Mouse (Mus musculus) liver, adult 2 months (tissue): ENCODE measurements around the gene Vmn1r188. TPM values are rescaled to one million over a fixed set of nuclear protein-coding genes. Genes with fewer than 3 reads are reported as not detected.
"Not testable (repeated sequence)": the region's sequence is repeated elsewhere in the genome, so short reads cannot be mapped to it uniquely, and the experiment has no call there.

Experiments used
- DNase-seq: peaks from one replicate; pipeline ENCODE4 v3.0.0-alpha.2; 2011; ENCODE audit warnings: low read depth, low spot score; ENCODE audit errors: extremely low read depth
- H3K27ac ChIP-seq: fragments of 200-500 bp; replicated peaks from 2 replicates; pipeline ENCODE4 v1.5.1; 2012; ENCODE audit warnings: low read depth, mild to moderate bottlenecking, control low read depth, inconsistent platforms, low read length; ENCODE audit not compliant: insufficient read depth
- H3K27me3 ChIP-seq: fragments of 200-500 bp; 2 replicates; pipeline ENCODE4 v1.6.1; 2012; ENCODE audit warnings: mild to moderate bottlenecking, moderate library complexity, low read length, inconsistent platforms; ENCODE audit not compliant: control insufficient read depth, insufficient read depth
- H3K36me3 ChIP-seq: fragments of 200-500 bp; 2 replicates; pipeline ENCODE4 v1.6.1; 2012; ENCODE audit warnings: low read length, inconsistent platforms; ENCODE audit not compliant: control insufficient read depth, insufficient read depth
- H3K4me1 ChIP-seq: fragments of 200-500 bp; 2 replicates; pipeline ENCODE4 v1.6.1; 2011; ENCODE audit warnings: low read length; ENCODE audit not compliant: control insufficient read depth, insufficient read depth
- H3K4me3 ChIP-seq: fragments of 200-500 bp; 2 replicates; pipeline ENCODE4 v1.5.1; 2011; ENCODE audit warnings: low read depth, mild to moderate bottlenecking, control low read depth, low read length, moderate library complexity; ENCODE audit not compliant: insufficient read depth
- H3K79me2 ChIP-seq: fragments of 200-500 bp; 2 replicates; pipeline ENCODE4 v1.6.1; 2012; ENCODE audit warnings: inconsistent platforms, mild to moderate bottlenecking, low read length, moderate library complexity; ENCODE audit not compliant: control insufficient read depth, insufficient read depth
- H3K9ac ChIP-seq: fragments of 200-500 bp; 2 replicates; pipeline ENCODE4 v1.6.1; 2012; ENCODE audit warnings: low read depth, mild to moderate bottlenecking, control low read depth, inconsistent platforms, low read length
- CTCF ChIP-seq: fragments of 200-500 bp; IDR thresholded peaks from 2 replicates; pipeline ENCODE4 v1.5.1; 2011; ENCODE audit warnings: low read depth, low read length, control low read depth
- POLR2A ChIP-seq: fragments of 200-500 bp; IDR thresholded peaks from 2 replicates; pipeline ENCODE4 v1.6.1; 2011; ENCODE audit warnings: low read length, control low read depth; ENCODE audit not compliant: insufficient read depth; ENCODE audit errors: extremely low read depth
- WGBS: fragments of 180-500 bp; shearing (Covaris S2); methylation state at CpG from one replicate; pipeline ENCODE4 v1.1.7; 2018; 5-methylcytosine and 5-hydroxymethylcytosine counted together
- polyA plus RNA-seq: library from polyadenylated mRNA; depleted of rRNA; stranded (reverse); fragments of >200 nt; gene quantifications from 2 replicates; pipeline ENCODE4 v1.2.3, GENCODE M21; 2012
- total RNA-seq: library from RNA; depleted of rRNA; stranded (reverse); fragments of >200 nt; gene quantifications from 2 replicates; pipeline ENCODE4 v1.2.3, GENCODE M21; 2014

The Vmn1r188 gene
- total and polyA plus RNA-seq, 2 experiments = not detected

- Histone ChIP-seq H3K4me1 (peaks cover 11% of the 10 kb centered on the region), H3K79me2 (no peaks in the 10 kb centered on the region), H3K36me3 (no peaks in the 10 kb centered on the region), H3K27me3 (no peaks in the 10 kb centered on the region), H3K9ac (no peak overlapping the region), H3K27ac (peak overlapping the region; percentile 74; the same call in 1 of the 2 replicates), H3K4me3 (0 out of 2 replicates have a peak overlapping the region, but pooled peaks have one; percentile 16)
- WGBS = 19% methylated on average over 13 of the region's 13 CpGs
- no peak for TF ChIP-seq CTCF
- TF ChIP-seq POLR2A = no peak
- no peak for DNase-seq
These were observed 42.3 kb upstream of the Vmn1r188 start for GRCm38 (mm10) chr13:22041651-22042567.

- H3K79me2 ChIP-seq, H3K36me3 ChIP-seq, H3K27me3 ChIP-seq: not testable (repeated sequence)
- DNase-seq = peak; percentile 99
- Histone ChIP-seq H3K4me3 (peak within 1 kb of the TSS; percentile 60), H3K9ac (peak within 1 kb of the TSS; percentile 57; the same call in 1 of the 2 replicates), H3K4me1 (peaks cover 11% of the 10 kb centered on the region), H3K27ac (peak within 1 kb of the TSS; percentile 74; the same call in 1 of the 2 replicates)
- WGBS = under 1% methylated on average over 53 of the region's 80 CpGs
- peak; percentile 42; the same call in 1 of the 2 replicates for TF ChIP-seq POLR2A
These were observed 41.4 kb upstream of the Vmn1r188 start, which contains the start of the genes Hist1h2ag and Hist1h2bj for GRCm38 (mm10) chr13:22042568-22043502. Gene Hist1h2ag (minus strand): TSS chr13:22042944. Gene Hist1h2bj (plus strand): TSS chr13:22043214.

GRCm38 (mm10) chr13:22043503-22044431 is 40.5 kb upstream of the Vmn1r188 start:
- TF ChIP-seq CTCF (peak; percentile 35), POLR2A (no peak)
- Histone ChIP-seq H3K9ac (peak overlapping the region; percentile 57; the same call in 1 of the 2 replicates), H3K79me2 (no peaks in the 10 kb centered on the region), H3K27me3 (no peaks in the 10 kb centered on the region), H3K4me3 (peak overlapping the region; percentile 39; the same call in 1 of the 2 replicates), H3K4me1 (peaks cover 11% of the 10 kb centered on the region), H3K36me3 (no peaks in the 10 kb centered on the region), H3K27ac (no peak overlapping the region)
- DNase-seq = peak; percentile 73
- WGBS = 3% methylated on average over 13 of the region's 14 CpGs

- 93% methylated on average over 6 of the region's 6 CpGs for WGBS
- Histone ChIP-seq H3K9ac (no peak overlapping the region), H3K27ac (no peak overlapping the region), H3K4me3 (no peak overlapping the region), H3K79me2 (no peaks in the 10 kb centered on the region), H3K27me3 (no peaks in the 10 kb centered on the region), H3K36me3 (no peaks in the 10 kb centered on the region), H3K4me1 (peaks cover 11% of the 10 kb centered on the region)
- DNase-seq = no peak
- TF ChIP-seq POLR2A (no peak), CTCF (no peak)
These were observed 39.6 kb upstream of the Vmn1r188 start for GRCm38 (mm10) chr13:22044432-22045155.
